Mouse (Mus musculus) G1E (cell line): ENCODE measurements around the gene Micu1.

Source experiments
- CTCF ChIP-seq: IDR thresholded peaks from 2 replicates; pipeline ENCODE4 v1.5.1; 2012; ENCODE audit warnings: low read depth, low read length, inconsistent platforms, mixed read lengths
- GATA1 ChIP-seq: IDR thresholded peaks from 2 replicates; pipeline ENCODE4 v1.6.1; 2012; ENCODE audit warnings: borderline replicate concordance, low read length, inconsistent platforms, mixed read lengths
- POLR2AphosphoS5 ChIP-seq: IDR thresholded peaks from 2 replicates; pipeline ENCODE4 v1.6.1; 2012; ENCODE audit warnings: low read depth, low read length, inconsistent platforms; ENCODE audit not compliant: insufficient replicate concordance
- TAL1 ChIP-seq: conservative IDR thresholded peaks from 2 replicates; pipeline ENCODE4 v1.6.1; 2012; ENCODE audit warnings: low read depth, low read length, inconsistent platforms, mixed read lengths

DNA sequence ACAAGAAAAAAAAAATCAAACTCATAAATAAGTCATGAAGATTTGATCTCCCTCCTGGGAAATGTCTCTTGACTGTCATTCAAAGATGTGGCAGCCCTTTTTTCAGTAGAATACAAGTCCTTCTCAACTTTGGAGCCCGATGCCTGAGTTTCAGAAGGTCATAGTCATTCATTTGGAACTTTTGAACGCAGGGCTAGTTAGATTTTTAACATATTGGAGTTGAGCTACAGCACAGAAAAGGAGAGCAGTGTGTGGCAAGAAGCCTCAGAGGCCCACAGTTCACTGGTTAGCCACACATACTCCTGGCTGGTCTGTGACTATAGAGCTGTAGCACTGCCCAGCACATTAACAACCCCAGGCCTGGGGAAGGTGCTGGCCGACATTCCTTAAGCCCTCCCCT lies 96.1 kb downstream of the Micu1 start:
- TF ChIP-seq CTCF, result no peak
- TF ChIP-seq TAL1, result no peak
- TF ChIP-seq GATA1, result no peak
- TF ChIP-seq POLR2AphosphoS5, result no peak
